Mouse (Mus musculus): ENCODE results near the gene Rps6kc1.

GRCm38 (mm10) chr1:190893559-190894167, 17.9 kb downstream of the Rps6kc1 start:
- TF ChIP-seq CTCF (IDR thresholded peaks at IDR 0.05; ENCODE audit: low read depth, low read length) = no peak
- TF ChIP-seq EP300 (IDR thresholded peaks at IDR 0.05; ENCODE audit: insufficient read depth, low read depth, low read length) = no peak
- TF ChIP-seq POLR2A (IDR thresholded peaks at IDR 0.05; ENCODE audit: insufficient read depth, low read length) = no peak
